Mouse (Mus musculus) embryonic fibroblast, embryonic 13.5 days (primary cell): ENCODE measurements around the gene Itga9.

Experiments
- CTCF ChIP-seq: IDR thresholded peaks from 2 replicates; pipeline ENCODE4 v1.5.1; 2011; ENCODE audit warnings: mild to moderate bottlenecking, control low read depth, low read length, moderate library complexity, borderline replicate concordance; ENCODE audit not compliant: insufficient read depth
- POLR2A ChIP-seq: IDR thresholded peaks from 2 replicates; pipeline ENCODE4 v1.6.1; 2011; ENCODE audit warnings: low read depth, mild to moderate bottlenecking, control low read depth, low read length, moderate library complexity

- TF ChIP-seq POLR2A = no peak
- no peak for TF ChIP-seq CTCF
These were observed 226.9 kb downstream of the Itga9 start for GRCm38 (mm10) chr9:118833413-118833812.
